Mouse (Mus musculus): ENCODE measurements around the gene Nfil3. TPM values are rescaled to one million over a fixed set of nuclear protein-coding genes. Genes with fewer than 3 reads are reported as not detected.
A peak's percentile ranks its signal among the peaks of the same experiment; 100 is the strongest.

Gene Nfil3
- polyA plus RNA-seq, 1 experiment from 2014 or later = 25.8 TPM

DNA sequence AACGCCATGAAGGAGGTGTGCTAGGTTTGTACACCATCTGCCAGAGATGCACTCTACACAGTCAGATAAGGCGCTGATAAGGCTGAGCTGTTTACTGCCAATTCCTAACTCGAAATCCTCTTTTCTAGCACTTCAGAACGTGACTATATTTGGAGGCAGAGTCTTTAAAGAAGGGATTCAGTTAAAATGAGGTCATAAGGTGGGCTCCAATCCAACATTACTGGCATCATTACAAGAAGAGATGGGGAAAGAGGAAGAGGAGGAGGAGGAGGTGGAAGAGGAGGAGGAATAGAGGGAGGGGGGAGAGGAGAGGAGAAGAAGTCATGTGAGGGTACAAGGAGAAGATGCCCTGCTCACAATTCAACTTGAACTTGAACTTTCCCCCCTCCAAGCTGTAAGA lies 36.8 kb downstream of the Nfil3 start:
- 45% methylated on average over 4 of the region's 4 CpGs for WGBS
- H3K27me3 ChIP-seq (ENCODE audit: control insufficient read depth, insufficient read depth, low read length) = no peaks in the 10 kb centered on the region
- no peak for ATAC-seq (ENCODE audit: insufficient number of reproducible peaks, insufficient read depth, low FRiP score, low read depth)
- peaks cover 6% of the 10 kb centered on the region; the same call in 1 of the 2 replicates for H3K4me1 ChIP-seq (ENCODE audit: control insufficient read depth, insufficient read depth, low read length)
- H3K4me3 ChIP-seq (ENCODE audit: low read depth, low read length) = no peak overlapping the region
- H3K9me3 ChIP-seq (ENCODE audit: control insufficient read depth, low read depth, low read length) = no peaks in the 10 kb centered on the region
- H3K36me3 ChIP-seq (ENCODE audit: control insufficient read depth, insufficient read depth, low read length) = no peaks in the 10 kb centered on the region
- H3K27ac ChIP-seq (ENCODE audit: low read length) = no peak overlapping the region
- no peak overlapping the region for H3K4me2 ChIP-seq (replicated peaks; ENCODE audit: low read depth, low read length)
- H3K9ac ChIP-seq (replicated peaks; ENCODE audit: low read depth, low read length) = no peak overlapping the region

DNA sequence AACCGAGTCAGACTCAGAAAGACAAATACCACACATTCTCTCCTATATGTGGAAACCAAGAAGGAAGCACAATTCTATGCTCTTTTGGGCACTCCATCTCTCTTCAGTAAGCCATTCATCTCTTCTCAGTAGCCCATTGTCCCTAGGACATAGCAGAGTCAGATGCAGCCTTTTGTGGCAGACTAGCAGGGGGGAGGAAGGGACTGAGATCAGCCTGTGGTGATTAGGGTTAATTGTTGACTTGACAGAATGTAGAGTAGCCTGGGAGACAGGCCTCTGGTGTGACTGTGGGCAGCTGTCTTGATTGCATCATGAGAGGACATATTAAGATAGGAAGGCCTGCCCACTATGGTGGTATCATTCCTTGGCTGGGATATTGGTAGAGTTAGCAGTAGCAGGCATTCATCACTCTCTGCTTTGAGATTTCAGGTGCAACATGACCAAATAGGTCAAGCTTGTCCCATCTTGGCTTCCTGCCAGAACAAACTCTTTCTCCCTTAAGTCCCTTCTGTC lies 37.9 kb downstream of the Nfil3 start:
- no peaks in the 10 kb centered on the region for H3K27me3 ChIP-seq (ENCODE audit: control insufficient read depth, insufficient read depth, low read length)
- no peaks in the 10 kb centered on the region for H3K36me3 ChIP-seq (ENCODE audit: control insufficient read depth, insufficient read depth, low read length)
- H3K4me2 ChIP-seq (replicated peaks; ENCODE audit: low read depth, low read length) = no peak overlapping the region
- H3K9ac ChIP-seq (replicated peaks; ENCODE audit: low read depth, low read length) = no peak overlapping the region
- 79% methylated on average over 1 of the region's 1 CpGs for WGBS
- no peak overlapping the region for H3K27ac ChIP-seq (ENCODE audit: low read length)
- peaks cover 6% of the 10 kb centered on the region; the same call in 1 of the 2 replicates for H3K4me1 ChIP-seq (ENCODE audit: control insufficient read depth, insufficient read depth, low read length)
- no peak for ATAC-seq (ENCODE audit: insufficient number of reproducible peaks, insufficient read depth, low FRiP score, low read depth)
- no peak overlapping the region for H3K4me3 ChIP-seq (ENCODE audit: low read depth, low read length)
- no peaks in the 10 kb centered on the region for H3K9me3 ChIP-seq (ENCODE audit: control insufficient read depth, low read depth, low read length)

DNA sequence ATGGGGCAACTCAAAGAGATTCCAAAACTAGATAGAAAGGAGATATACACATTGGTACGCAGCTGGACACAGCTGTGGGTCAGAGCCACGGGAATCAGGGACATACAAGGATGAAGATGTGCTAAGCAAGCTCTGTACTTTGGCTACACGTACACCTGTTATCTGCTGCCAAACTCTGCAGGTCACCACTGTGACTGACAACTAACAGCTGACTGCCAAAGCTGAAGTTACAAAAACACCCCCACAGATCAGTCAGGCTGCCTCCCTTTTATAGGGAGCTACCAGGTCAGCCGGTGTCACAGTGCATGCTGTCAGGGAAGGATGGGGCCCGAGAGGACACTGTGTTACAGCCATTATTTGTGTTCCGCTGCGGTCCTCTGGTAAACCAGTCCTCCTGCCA lies 39.9 kb downstream of the Nfil3 start:
- ATAC-seq (ENCODE audit: insufficient number of reproducible peaks, insufficient read depth, low FRiP score, low read depth) = no peak
- H3K36me3 ChIP-seq (ENCODE audit: control insufficient read depth, insufficient read depth, low read length) = no peaks in the 10 kb centered on the region
- WGBS = 74% methylated on average over 7 of the region's 7 CpGs

DNA sequence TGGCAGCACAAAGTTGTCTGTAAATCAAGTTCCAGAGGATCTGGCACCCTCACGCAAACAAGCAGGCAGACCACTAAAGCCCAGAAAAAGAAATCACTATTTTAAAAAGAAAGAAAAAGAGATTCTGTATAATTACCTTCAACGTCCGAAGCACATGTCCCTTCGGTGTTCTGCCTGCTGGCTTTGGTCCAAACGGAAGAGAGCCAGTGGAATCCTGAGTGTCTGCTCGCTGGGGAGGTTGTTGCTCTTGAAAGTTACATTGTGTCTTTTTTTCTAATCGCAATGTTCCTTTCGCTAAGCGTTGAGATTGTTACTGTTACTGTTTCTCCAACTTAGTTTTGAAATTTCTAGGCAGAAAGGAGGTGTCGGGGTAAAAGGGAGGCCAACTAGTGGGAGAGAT lies 50.3 kb downstream of the Nfil3 start:
- Histone ChIP-seq H3K27me3 (ENCODE audit: control insufficient read depth, insufficient read depth, low read length) (no peaks in the 10 kb centered on the region), H3K4me2 (replicated peaks; ENCODE audit: low read depth, low read length) (no peak overlapping the region), H3K9me3 (ENCODE audit: control insufficient read depth, low read depth, low read length) (no peaks in the 10 kb centered on the region), H3K36me3 (ENCODE audit: control insufficient read depth, insufficient read depth, low read length) (no peaks in the 10 kb centered on the region), H3K4me1 (ENCODE audit: control insufficient read depth, insufficient read depth, low read length) (peaks cover 17% of the 10 kb centered on the region), H3K4me3 (ENCODE audit: low read depth, low read length) (no peak overlapping the region), H3K9ac (replicated peaks; ENCODE audit: low read depth, low read length) (no peak overlapping the region), H3K27ac (ENCODE audit: low read length) (no peak overlapping the region)
- ATAC-seq (ENCODE audit: insufficient number of reproducible peaks, insufficient read depth, low FRiP score, low read depth) = no peak
- 47% methylated on average over 10 of the region's 10 CpGs for WGBS

More for the DNA sequence above, 39.9 kb downstream of the Nfil3 start:
- peaks cover 2% of the 10 kb centered on the region; the same call in 1 of the 2 replicates for H3K4me1 ChIP-seq (ENCODE audit: control insufficient read depth, insufficient read depth, low read length)
- H3K27ac ChIP-seq (ENCODE audit: low read length) = no peak overlapping the region
- H3K27me3 ChIP-seq (ENCODE audit: control insufficient read depth, insufficient read depth, low read length) = no peaks in the 10 kb centered on the region
- no peaks in the 10 kb centered on the region for H3K9me3 ChIP-seq (ENCODE audit: control insufficient read depth, low read depth, low read length)
- no peak overlapping the region for H3K9ac ChIP-seq (replicated peaks; ENCODE audit: low read depth, low read length)
- H3K4me2 ChIP-seq (replicated peaks; ENCODE audit: low read depth, low read length) = no peak overlapping the region
- H3K4me3 ChIP-seq (ENCODE audit: low read depth, low read length) = no peak overlapping the region

DNA sequence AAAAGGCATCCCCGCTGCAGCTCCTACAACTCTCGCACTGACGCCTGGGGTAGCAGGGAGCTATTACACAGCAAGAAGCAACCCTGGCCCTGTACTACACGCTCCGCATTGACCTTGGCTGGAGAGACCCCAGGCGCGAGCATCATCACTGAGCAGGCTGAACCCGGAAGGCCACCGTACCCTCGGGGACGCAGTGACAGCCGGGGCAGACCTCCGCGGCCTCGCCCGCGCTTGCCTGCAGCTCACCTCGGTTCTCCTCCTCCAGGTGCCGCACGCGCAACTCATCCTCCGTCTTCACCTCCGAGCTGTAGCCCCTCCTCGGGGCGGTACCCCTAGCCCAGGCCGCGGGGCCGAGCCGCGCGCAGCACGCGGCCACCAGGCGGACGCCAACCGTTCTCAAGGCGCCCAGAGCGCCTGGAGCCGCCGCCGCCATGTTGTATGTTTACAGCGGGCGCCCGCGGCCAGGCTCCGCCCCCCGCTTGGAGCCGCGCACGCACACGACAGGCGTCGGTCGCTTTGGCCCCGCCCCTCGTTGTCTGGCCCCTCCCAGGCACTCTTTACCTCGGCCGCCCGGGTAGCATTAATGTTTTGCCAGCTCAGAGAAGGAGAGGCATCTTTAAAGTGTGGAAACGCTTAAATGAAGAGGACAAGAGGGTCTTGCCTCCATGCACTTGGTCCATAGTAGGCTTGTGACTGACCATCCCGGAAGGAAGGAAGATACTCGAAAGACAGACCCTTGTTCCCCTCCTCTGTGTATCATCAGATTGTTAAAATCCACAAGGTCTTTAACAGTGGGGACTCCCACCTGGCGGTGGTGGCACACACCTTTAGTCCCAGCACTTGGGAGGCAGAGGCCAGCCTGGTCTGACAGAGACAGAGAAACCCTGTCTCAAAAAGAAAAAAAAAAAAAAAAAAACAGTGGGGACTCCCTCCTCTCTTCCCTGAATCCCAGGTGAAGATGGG lies 51.4 kb downstream of the Nfil3 start, which contains the start of gene Auh:
Auh (minus strand) TSS at position 473 of the 963 bp plus-strand sequence.
- ATAC-seq (ENCODE audit: insufficient number of reproducible peaks, insufficient read depth, low FRiP score, low read depth) = peak; percentile 94
- Histone ChIP-seq H3K27ac (ENCODE audit: low read length) (peak within 1 kb of the TSS; percentile 76; the same call in 1 of the 2 replicates), H3K27me3 (ENCODE audit: control insufficient read depth, insufficient read depth, low read length) (no peaks in the 10 kb centered on the region), H3K9me3 (ENCODE audit: control insufficient read depth, low read depth, low read length) (no peaks in the 10 kb centered on the region), H3K4me1 (ENCODE audit: control insufficient read depth, insufficient read depth, low read length) (peaks cover 17% of the 10 kb centered on the region), H3K36me3 (ENCODE audit: control insufficient read depth, insufficient read depth, low read length) (no peaks in the 10 kb centered on the region; the same call in 1 of the 2 replicates), H3K4me3 (ENCODE audit: low read depth, low read length) (peak within 1 kb of the TSS; percentile 86), H3K4me2 (replicated peaks; ENCODE audit: low read depth, low read length) (peak within 1 kb of the TSS; percentile 38), H3K9ac (replicated peaks; ENCODE audit: low read depth, low read length) (peak within 1 kb of the TSS; percentile 61)
- WGBS = under 1% methylated on average over 63 of the region's 63 CpGs

DNA sequence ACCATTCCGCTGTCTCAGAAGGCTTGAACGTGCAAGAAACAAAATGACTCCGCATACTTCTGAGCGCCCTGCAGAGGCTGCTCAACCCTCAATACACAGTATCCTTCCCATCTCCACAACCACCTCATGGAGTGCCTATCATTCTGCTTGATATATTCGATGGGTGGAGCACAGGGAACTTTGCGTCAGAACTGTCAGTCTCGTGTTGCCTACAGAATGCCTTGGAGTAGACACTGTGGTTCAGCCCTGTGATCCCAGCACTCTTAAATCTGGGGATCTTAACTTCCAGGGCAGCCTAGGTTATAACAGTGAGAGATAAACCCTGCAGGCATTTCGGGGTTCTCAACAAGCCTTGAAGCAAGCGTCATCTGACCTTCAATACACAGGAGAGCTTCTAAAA lies 52.5 kb downstream of the Nfil3 start:
- Histone ChIP-seq H3K27ac (ENCODE audit: low read length) (no peak overlapping the region), H3K36me3 (ENCODE audit: control insufficient read depth, insufficient read depth, low read length) (no peaks in the 10 kb centered on the region; the same call in 1 of the 2 replicates), H3K4me2 (replicated peaks; ENCODE audit: low read depth, low read length) (peak overlapping the region; percentile 38), H3K4me3 (ENCODE audit: low read depth, low read length) (peak overlapping the region; percentile 86; the same call in 1 of the 2 replicates), H3K9me3 (ENCODE audit: control insufficient read depth, low read depth, low read length) (no peaks in the 10 kb centered on the region), H3K27me3 (ENCODE audit: control insufficient read depth, insufficient read depth, low read length) (no peaks in the 10 kb centered on the region), H3K4me1 (ENCODE audit: control insufficient read depth, insufficient read depth, low read length) (peaks cover 17% of the 10 kb centered on the region), H3K9ac (replicated peaks; ENCODE audit: low read depth, low read length) (no peak overlapping the region; the same call in 1 of the 2 replicates)
- WGBS = 65% methylated on average over 9 of the region's 9 CpGs
- no peak for ATAC-seq (ENCODE audit: insufficient number of reproducible peaks, insufficient read depth, low FRiP score, low read depth)

DNA sequence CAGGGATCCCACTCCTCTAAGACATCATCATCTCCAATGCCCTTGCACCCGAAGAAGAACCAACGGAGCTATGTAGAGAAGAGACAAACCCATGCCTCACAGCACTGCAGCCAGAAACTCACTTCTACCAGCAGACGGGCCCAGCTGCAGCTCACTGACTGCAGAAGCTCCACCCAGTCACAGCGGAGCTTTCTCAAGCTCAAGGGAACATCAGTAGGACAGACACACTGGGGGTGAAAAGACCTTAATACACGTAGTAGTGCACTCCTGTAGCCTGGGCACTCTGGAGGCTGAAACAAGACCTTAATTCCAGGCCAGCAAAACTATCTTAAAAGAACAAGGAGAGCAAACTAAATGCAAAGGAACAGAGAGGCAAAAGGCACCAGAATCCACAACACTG lies 56.4 kb downstream of the Nfil3 start:
- 73% methylated on average over 5 of the region's 5 CpGs for WGBS
- no peak overlapping the region for H3K27ac ChIP-seq (ENCODE audit: low read length)
- no peak overlapping the region for H3K4me3 ChIP-seq (ENCODE audit: low read depth, low read length)
- H3K27me3 ChIP-seq (ENCODE audit: control insufficient read depth, insufficient read depth, low read length) = no peaks in the 10 kb centered on the region
- H3K4me1 ChIP-seq (ENCODE audit: control insufficient read depth, insufficient read depth, low read length) = peaks cover 10% of the 10 kb centered on the region; the same call in 1 of the 2 replicates
- no peak overlapping the region for H3K4me2 ChIP-seq (replicated peaks; ENCODE audit: low read depth, low read length)
- no peak for ATAC-seq (ENCODE audit: insufficient number of reproducible peaks, insufficient read depth, low FRiP score, low read depth)
- no peak overlapping the region for H3K9ac ChIP-seq (replicated peaks; ENCODE audit: low read depth, low read length)
- H3K9me3 ChIP-seq (ENCODE audit: control insufficient read depth, low read depth, low read length) = no peaks in the 10 kb centered on the region
- H3K36me3 ChIP-seq (ENCODE audit: control insufficient read depth, insufficient read depth, low read length) = no peaks in the 10 kb centered on the region; the same call in 1 of the 2 replicates

DNA sequence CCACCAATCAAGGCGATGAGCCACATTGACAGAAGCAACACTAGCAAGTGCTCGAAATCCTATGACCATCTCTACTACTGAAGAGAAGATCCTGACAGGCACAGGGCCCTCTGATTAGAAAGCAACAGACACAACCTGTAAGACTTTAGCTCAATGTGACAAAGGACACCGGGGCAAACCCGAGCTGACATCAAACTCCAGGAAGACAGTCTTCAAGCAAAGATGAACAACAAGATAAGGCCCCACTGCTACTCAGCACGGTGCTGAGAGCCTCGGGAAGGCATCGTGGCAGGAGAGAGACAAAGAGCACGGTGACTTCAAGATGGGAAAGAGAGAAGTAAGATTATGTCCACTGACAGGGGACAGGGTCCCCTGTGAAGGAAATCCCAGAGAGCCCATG lies 58.9 kb downstream of the Nfil3 start:
- no peak for ATAC-seq (ENCODE audit: insufficient number of reproducible peaks, insufficient read depth, low FRiP score, low read depth)
- Histone ChIP-seq H3K9me3 (ENCODE audit: control insufficient read depth, low read depth, low read length) (no peaks in the 10 kb centered on the region), H3K27me3 (ENCODE audit: control insufficient read depth, insufficient read depth, low read length) (no peaks in the 10 kb centered on the region), H3K4me2 (replicated peaks; ENCODE audit: low read depth, low read length) (no peak overlapping the region), H3K4me3 (ENCODE audit: low read depth, low read length) (no peak overlapping the region), H3K4me1 (ENCODE audit: control insufficient read depth, insufficient read depth, low read length) (no peaks in the 10 kb centered on the region), H3K9ac (replicated peaks; ENCODE audit: low read depth, low read length) (no peak overlapping the region), H3K36me3 (ENCODE audit: control insufficient read depth, insufficient read depth, low read length) (no peaks in the 10 kb centered on the region; the same call in 1 of the 2 replicates), H3K27ac (ENCODE audit: low read length) (no peak overlapping the region)
- 67% methylated on average over 8 of the region's 8 CpGs for WGBS
